Mouse (Mus musculus): ENCODE measurements at regions not wholly inside any gene's neighbourhood (a gene's known extent, or its start where the extent isn't known, plus 50 kb on each side); places are given as distances from the start of the nearest gene placed in this dataset.

GRCm38 (mm10) chr5:129332014-129332413, 169.0 kb upstream of the Sfswap start:
- TF ChIP-seq CTCF (IDR thresholded peaks at IDR 0.05; ENCODE audit: low read depth) (peak; percentile 53), EP300 (IDR thresholded peaks at IDR 0.05; ENCODE audit: low read depth) (no peak)

Measured in liver, embryonic 14.5 days (tissue).